Mouse (Mus musculus): ENCODE data around the gene Mageb1. TPM values are rescaled to one million over a fixed set of nuclear protein-coding genes. Genes with fewer than 3 reads are reported as not detected.
"Not testable (repeated sequence)": the region's sequence is repeated elsewhere in the genome, so short reads cannot be mapped to it uniquely, and the experiment has no call there.

The Mageb1 gene
- polyA plus RNA-seq (2015; fragmentation: Nextera tagmentation; extraction: Ambion mirVana), result not detected in 2 replicates

DNA sequence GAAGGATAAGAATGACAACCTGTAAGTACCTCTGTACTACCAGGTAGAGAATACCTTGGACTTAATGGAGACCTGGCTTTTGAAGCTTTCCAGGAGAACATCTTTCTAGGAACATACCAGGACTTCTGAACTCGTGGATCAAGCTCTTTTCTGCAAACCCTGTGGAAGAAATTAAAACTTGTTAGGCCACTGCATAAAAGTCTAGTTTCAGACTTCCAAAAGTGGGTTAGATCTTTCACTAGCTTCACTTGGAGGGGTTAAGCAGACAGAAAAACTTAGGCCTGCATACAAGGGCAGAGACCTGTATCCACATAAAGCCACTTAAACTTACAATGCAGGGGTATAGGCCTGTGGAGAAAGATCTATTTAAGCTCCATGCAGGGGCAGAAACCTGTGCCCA, at the start of gene Mageb1:
Mageb1 (minus strand) TSS at position 101 of the 400 bp plus-strand sequence.
- H3K9ac ChIP-seq; H3K27ac ChIP-seq (replicated peaks); H3K36me3 ChIP-seq; H3K4me1 ChIP-seq (replicated peaks); H3K27me3 ChIP-seq; H3K4me2 ChIP-seq; ATAC-seq (ENCODE audit: low FRiP score, low read depth); H3K4me3 ChIP-seq; H3K9me3 ChIP-seq: not testable (repeated sequence)
- WGBS, result 30% methylated on average over 1 of the region's 1 CpGs

Other genes starting within 250 kb of the Mageb1 start
- not detected in 2 replicates for gene Mageb5, start 233.3 kb downstream of the Mageb1 start, polyA plus RNA-seq (2015; fragmentation: Nextera tagmentation; extraction: Ambion mirVana)